Mouse (Mus musculus): ENCODE results near the gene Ankmy1.

DNA sequence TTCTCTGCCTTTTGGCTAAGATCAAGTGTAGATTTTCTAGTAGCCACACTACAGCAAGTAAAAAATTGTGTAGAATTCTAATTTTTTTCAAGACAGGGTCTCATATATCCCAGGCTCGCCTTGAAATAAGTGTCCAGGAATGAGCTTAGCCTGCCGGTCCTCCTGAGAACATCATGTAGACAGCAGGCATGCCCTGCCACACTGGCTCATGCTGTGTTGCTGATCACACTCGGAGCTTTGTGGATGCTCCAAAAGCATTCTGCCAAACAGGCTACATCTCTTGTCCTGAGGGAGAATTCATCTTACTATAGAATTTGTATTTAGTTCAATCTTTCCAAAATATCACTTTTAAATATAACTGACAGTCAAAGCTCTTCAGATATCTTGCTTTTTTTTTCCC lies 9.9 kb downstream of the Ankmy1 start:
- TF ChIP-seq POLR2A (IDR thresholded peaks at IDR 0.05; ENCODE audit: low read depth, low read length) (no peak), POLR2AphosphoS2 (IDR thresholded peaks at IDR 0.05; ENCODE audit: low read depth, low read length) (no peak), ZKSCAN1 (IDR thresholded peaks at IDR 0.05; ENCODE audit: borderline replicate concordance, low read depth, low read length) (no peak), CTCF (conservative IDR thresholded peaks at IDR 0.05 in 1 of 2, IDR thresholded peaks at IDR 0.05 in 1 of 2; ENCODE audit: low read depth in 2 of 2, low read length in 2 of 2) (no peak), MAFK (IDR thresholded peaks at IDR 0.05; ENCODE audit: insufficient replicate concordance, low read length) (no peak), ZNF384 (IDR thresholded peaks at IDR 0.05; ENCODE audit: low read depth, low read length) (no peak), EP300 (IDR thresholded peaks at IDR 0.05; ENCODE audit: low read length) (no peak), TCF12 (IDR thresholded peaks at IDR 0.05; ENCODE audit: low read depth, low read length) (no peak), MXI1 (IDR thresholded peaks at IDR 0.05; ENCODE audit: low read depth, low read length) (no peak)
